Mouse (Mus musculus) liver, embryonic 16.5 days (tissue): ENCODE data around the gene Hapln2. TPM values are rescaled to one million over a fixed set of nuclear protein-coding genes. Genes with fewer than 3 reads are reported as not detected.

Experiments used
- ATAC-seq: fragments of 200-750 bp; cut with Nextera tagmentation; 2 replicates; pipeline ENCODE4 v1.8.0; 2017; ENCODE audit warnings: low read depth, mild to moderate bottlenecking, moderate number of reproducible peaks, moderate library complexity
- H3K27ac ChIP-seq: fragments of 300-500 bp; sonication (generic); 2 replicates; pipeline ENCODE4 v1.5.1; 2014; ENCODE audit warnings: mild to moderate bottlenecking, low read length
- H3K27me3 ChIP-seq: fragments of 300-500 bp; sonication (generic); 2 replicates; pipeline ENCODE4 v1.6.1; 2014; ENCODE audit warnings: low read depth, low read length, mixed read lengths; ENCODE audit not compliant: control insufficient read depth, insufficient read depth
- H3K36me3 ChIP-seq: fragments of 300-500 bp; sonication (generic); 2 replicates; pipeline ENCODE4 v1.6.1; 2014; ENCODE audit warnings: mild to moderate bottlenecking; ENCODE audit not compliant: control insufficient read depth, insufficient read depth
- H3K4me1 ChIP-seq: fragments of 300-500 bp; sonication (generic); 2 replicates; pipeline ENCODE4 v1.6.1; 2014; ENCODE audit warnings: low read depth, low read length, mixed read lengths; ENCODE audit not compliant: control insufficient read depth
- H3K4me2 ChIP-seq: fragments of 300-500 bp; sonication (generic); 2 replicates; pipeline ENCODE4 v1.6.1; 2014; ENCODE audit warnings: low read depth, low read length, mixed read lengths
- H3K4me3 ChIP-seq: fragments of 300-500 bp; sonication (generic); 2 replicates; pipeline ENCODE4 v1.5.1; 2014; ENCODE audit warnings: low read depth, mild to moderate bottlenecking, low read length
- H3K9ac ChIP-seq: fragments of 300-500 bp; sonication (generic); 2 replicates; pipeline ENCODE4 v1.6.1; 2014; ENCODE audit warnings: low read depth, low read length
- H3K9me3 ChIP-seq: fragments of 300-500 bp; sonication (generic); replicated peaks from 2 replicates; pipeline ENCODE4 v1.6.1; 2016; ENCODE audit warnings: low read length; ENCODE audit not compliant: control insufficient read depth
- WGBS: fragments of 180-500 bp; shearing (Covaris S2); extraction: QIAGEN DNeasy Blood & Tissue Kit; methylation state at CpG from one replicate; pipeline ENCODE4 v1.1.7; 2014; ENCODE audit not compliant: insufficient replicate concordance; 5-methylcytosine and 5-hydroxymethylcytosine counted together
- polyA plus RNA-seq: library from polyadenylated mRNA; unstranded; fragments of >200 nt; fragmentation: Nextera tagmentation; extraction: Ambion mirVana; gene quantifications from 2 replicates; pipeline ENCODE4 v1.2.1, GENCODE M21; 2015

The Hapln2 gene
- polyA plus RNA-seq: not detected in 2 replicates

DNA sequence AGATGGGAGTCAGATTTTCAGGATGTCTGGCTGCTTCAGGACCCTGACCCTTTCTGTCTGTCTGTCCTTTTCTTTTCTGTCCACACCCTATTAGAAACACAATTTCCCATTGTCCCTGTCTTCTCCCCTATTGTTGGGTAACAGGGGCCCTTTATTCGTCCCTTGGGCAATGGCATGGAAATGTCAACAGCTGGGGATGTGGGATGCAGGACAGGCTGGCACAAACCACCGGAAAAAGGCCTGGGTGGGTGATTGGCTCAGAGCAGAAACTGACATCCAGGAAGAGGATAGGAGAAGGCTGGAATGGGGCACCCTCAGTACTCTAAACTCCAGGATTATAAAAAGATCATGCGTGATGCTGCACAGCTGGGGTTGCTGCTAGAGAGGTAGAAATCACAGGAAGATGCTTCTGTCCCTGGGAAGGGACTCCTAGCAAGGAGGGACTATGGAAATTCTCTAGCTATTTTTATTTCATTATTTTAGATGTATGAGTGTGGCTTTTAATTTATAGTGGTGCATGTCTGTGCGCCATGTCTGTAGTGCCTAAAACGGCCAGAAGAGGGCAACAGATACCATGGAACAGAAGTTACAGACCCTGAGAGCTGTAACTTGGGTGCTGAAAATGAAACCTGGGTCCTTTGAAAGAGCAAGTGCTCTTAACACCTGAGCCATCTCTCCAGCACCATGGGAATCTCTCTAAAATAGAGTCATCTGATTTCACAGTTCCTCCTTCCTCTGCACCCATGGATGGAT, at the start of gene Hapln2:
Gene Hapln2, minus strand, starts transcription at position 150 of the 753 bp plus-strand sequence.
- no peak within 1 kb of the TSS for H3K9ac ChIP-seq
- peaks cover 57% of the 10 kb centered on the region for H3K27me3 ChIP-seq
- no peak within 1 kb of the TSS for H3K27ac ChIP-seq
- H3K4me3 ChIP-seq: no peak within 1 kb of the TSS
- no peak for ATAC-seq
- no peak within 1 kb of the TSS for H3K4me2 ChIP-seq
- H3K36me3 ChIP-seq: no peaks in the 10 kb centered on the region
- H3K9me3 ChIP-seq: peaks cover 3% of the 10 kb centered on the region
- 40% methylated on average over 5 of the region's 5 CpGs for WGBS
- H3K4me1 ChIP-seq: peaks cover 9% of the 10 kb centered on the region

DNA sequence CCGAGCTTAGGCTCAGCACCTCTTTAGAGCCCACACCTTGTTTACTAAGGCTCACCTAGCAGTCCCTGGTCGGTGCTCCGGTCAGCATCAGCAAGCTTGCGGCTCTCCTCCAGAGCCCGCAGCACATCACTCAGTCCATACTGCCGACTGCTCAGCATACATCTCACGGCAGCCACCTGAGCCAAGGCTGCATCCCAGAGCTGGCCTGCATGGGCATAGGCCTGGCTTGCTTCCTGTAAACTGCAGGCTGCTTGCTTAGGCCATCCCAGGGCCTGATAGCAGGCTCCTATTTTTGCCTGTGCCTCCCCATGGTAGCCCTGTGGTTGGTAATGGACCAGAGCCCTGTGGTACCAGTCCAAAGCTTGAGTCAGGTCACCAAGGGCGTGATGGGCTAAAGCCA, 47.4 kb upstream of the Hapln2 start:
- no peak overlapping the region for H3K4me3 ChIP-seq
- no peak overlapping the region for H3K27ac ChIP-seq
- no peak for ATAC-seq
- H3K27me3 ChIP-seq: peaks cover 2% of the 10 kb centered on the region; the same call in 1 of the 2 replicates
- WGBS: 63% methylated on average over 8 of the region's 8 CpGs
- no peaks in the 10 kb centered on the region for H3K36me3 ChIP-seq
- H3K9ac ChIP-seq: no peak overlapping the region
- no peak overlapping the region for H3K4me2 ChIP-seq
- no peaks in the 10 kb centered on the region for H3K9me3 ChIP-seq
- no peaks in the 10 kb centered on the region for H3K4me1 ChIP-seq

- WGBS: 52% methylated on average over 2 of the region's 2 CpGs
- Histone ChIP-seq H3K4me1 (no peaks in the 10 kb centered on the region), H3K9me3 (no peaks in the 10 kb centered on the region), H3K9ac (no peak overlapping the region), H3K36me3 (no peaks in the 10 kb centered on the region), H3K27me3 (peaks cover 2% of the 10 kb centered on the region; the same call in 1 of the 2 replicates), H3K4me3 (no peak overlapping the region), H3K4me2 (no peak overlapping the region), H3K27ac (no peak overlapping the region)
- ATAC-seq: no peak
Observed at GRCm38 (mm10) chr3:88074351-88074750, 47.0 kb upstream of the Hapln2 start.

DNA sequence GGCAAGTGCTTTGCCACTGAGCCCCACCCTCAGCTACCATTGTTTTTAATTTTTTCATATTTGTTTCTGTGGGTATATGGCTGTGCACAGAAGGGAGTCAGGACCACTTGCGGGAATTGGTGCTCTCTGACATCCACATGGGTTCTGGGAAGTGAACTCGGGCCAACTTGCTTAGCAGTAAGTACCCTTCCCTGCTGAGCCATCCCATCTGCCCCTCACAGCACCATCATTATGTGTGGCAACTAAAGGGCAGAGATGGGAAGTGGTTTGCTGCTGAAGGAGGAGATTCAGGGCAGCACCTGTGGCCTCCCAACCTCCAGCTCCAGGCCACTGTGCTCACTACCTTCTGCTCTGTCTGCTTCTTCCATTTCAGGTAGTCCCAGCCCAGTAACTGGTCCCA, 46.2 kb upstream of the Hapln2 start:
- 59% methylated on average over 2 of the region's 2 CpGs for WGBS
- H3K27me3 ChIP-seq: peaks cover 2% of the 10 kb centered on the region; the same call in 1 of the 2 replicates
- no peaks in the 10 kb centered on the region for H3K36me3 ChIP-seq
- H3K4me3 ChIP-seq: no peak overlapping the region
- no peaks in the 10 kb centered on the region for H3K4me1 ChIP-seq
- ATAC-seq: no peak
- H3K9ac ChIP-seq: no peak overlapping the region
- no peaks in the 10 kb centered on the region for H3K9me3 ChIP-seq
- H3K4me2 ChIP-seq: no peak overlapping the region
- no peak overlapping the region for H3K27ac ChIP-seq

GRCm38 (mm10) chr3:88071783-88072182, 44.4 kb upstream of the Hapln2 start:
- Histone ChIP-seq H3K9me3 (no peaks in the 10 kb centered on the region), H3K4me3 (no peak overlapping the region), H3K4me2 (no peak overlapping the region), H3K9ac (no peak overlapping the region), H3K27ac (no peak overlapping the region), H3K27me3 (peaks cover 2% of the 10 kb centered on the region; the same call in 1 of the 2 replicates), H3K36me3 (no peaks in the 10 kb centered on the region), H3K4me1 (no peaks in the 10 kb centered on the region)
- 6% methylated on average over 5 of the region's 5 CpGs for WGBS
- ATAC-seq: no peak

DNA sequence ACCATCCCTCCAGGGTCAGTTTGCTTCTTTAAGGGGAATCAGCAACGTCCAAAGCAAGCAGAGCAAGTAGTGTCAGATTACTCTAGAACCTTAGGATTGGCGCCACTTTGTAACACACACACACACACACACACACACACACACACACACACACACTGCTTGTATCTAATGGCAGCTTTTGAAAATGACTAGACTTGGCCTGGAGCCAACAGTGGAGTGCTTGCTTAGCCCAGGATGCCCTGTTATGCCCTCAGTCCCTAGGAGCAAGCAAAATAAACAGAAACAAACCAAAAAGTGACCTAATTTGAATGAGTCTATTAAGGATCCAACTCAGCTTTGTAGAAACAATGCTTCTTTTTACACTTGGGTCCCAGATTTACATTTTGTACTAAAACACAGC, 41.0 kb upstream of the Hapln2 start:
- Histone ChIP-seq H3K27me3 (peaks cover 2% of the 10 kb centered on the region; the same call in 1 of the 2 replicates), H3K36me3 (no peaks in the 10 kb centered on the region), H3K9me3 (no peaks in the 10 kb centered on the region), H3K4me3 (no peak overlapping the region), H3K9ac (no peak overlapping the region), H3K4me1 (no peaks in the 10 kb centered on the region), H3K27ac (no peak overlapping the region), H3K4me2 (no peak overlapping the region)
- 49% methylated on average over 2 of the region's 2 CpGs for WGBS
- no peak for ATAC-seq

GRCm38 (mm10) chr3:88057902-88058696, 30.7 kb upstream of the Hapln2 start, which contains the start of gene Naxe:
Gene Naxe, minus strand, starts transcription at chr3:88058495.
- under 1% methylated on average over 60 of the region's 60 CpGs for WGBS
- H3K27ac ChIP-seq: peak within 1 kb of the TSS; percentile 65; the same call in 1 of the 2 replicates
- no peaks in the 10 kb centered on the region; the same call in 1 of the 2 replicates for H3K36me3 ChIP-seq
- peak; percentile 96 for ATAC-seq
- H3K9ac ChIP-seq: peak within 1 kb of the TSS; percentile 82
- no peaks in the 10 kb centered on the region for H3K27me3 ChIP-seq
- H3K4me3 ChIP-seq: peak within 1 kb of the TSS; percentile 85
- H3K9me3 ChIP-seq: no peaks in the 10 kb centered on the region
- H3K4me1 ChIP-seq: peaks cover 13% of the 10 kb centered on the region
- peak within 1 kb of the TSS; percentile 86 for H3K4me2 ChIP-seq

DNA sequence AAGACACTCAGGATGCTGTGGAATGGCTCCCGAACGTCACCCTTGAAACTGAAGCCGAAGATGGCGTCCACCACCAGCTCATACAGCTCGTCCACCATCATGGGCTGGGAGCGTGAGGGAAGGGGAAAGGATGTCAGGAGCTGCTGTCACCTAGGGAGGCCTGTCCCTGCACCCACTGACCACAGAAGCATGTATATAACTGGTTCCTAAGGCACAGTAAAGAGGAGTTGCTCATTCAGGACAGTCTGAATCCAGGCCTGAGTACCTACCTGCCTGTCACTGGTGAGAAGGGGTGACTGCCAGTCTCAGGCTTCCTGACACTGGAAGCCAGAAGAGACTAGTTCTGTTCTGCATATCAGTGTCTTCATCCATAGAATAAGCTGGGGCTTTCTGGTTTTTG, 29.6 kb upstream of the Hapln2 start:
- Histone ChIP-seq H3K27me3 (no peaks in the 10 kb centered on the region), H3K9ac (no peak overlapping the region), H3K4me3 (no peak overlapping the region), H3K27ac (no peak overlapping the region), H3K36me3 (no peaks in the 10 kb centered on the region; the same call in none of the 2 replicates), H3K9me3 (no peaks in the 10 kb centered on the region), H3K4me1 (peaks cover 13% of the 10 kb centered on the region), H3K4me2 (0 out of 2 replicates have a peak overlapping the region, but pooled peaks have one; percentile 86)
- WGBS: 71% methylated on average over 6 of the region's 6 CpGs
- ATAC-seq: no peak
